Mouse (Mus musculus) layer of hippocampus, adult 2 months (tissue): ENCODE data around the gene Pou6f1. TPM values are rescaled to one million over a fixed set of nuclear protein-coding genes. Genes with fewer than 3 reads are reported as not detected.
A peak's percentile ranks its signal among the peaks of the same experiment; 100 is the strongest.

Experiments used
- DNase-seq, 2 experiments: peaks; one replicate each; pipeline ENCODE4 v3.0.0; 2022; ENCODE audit warnings: low spot score in 2 of 2
- H3K27ac ChIP-seq: fragments of 200-600 bp; 2 replicates; pipeline ENCODE4 v1.8.1; 2022
- H3K4me3 ChIP-seq: fragments of 200-600 bp; 2 replicates; pipeline ENCODE4 v1.8.1; 2022; ENCODE audit warnings: mild to moderate bottlenecking
- CTCF ChIP-seq: fragments of 200-600 bp; conservative IDR thresholded peaks from 2 replicates; pipeline ENCODE4 v1.8.1; 2022; ENCODE audit warnings: antibody characterized with exemption, mild to moderate bottlenecking, moderate library complexity
- long read RNA-seq, 2 experiments: library from polyadenylated mRNA; stranded (forward); transcript quantifications; one replicate each; pipeline ENCODE4 v2.0.0; 2021; ENCODE audit warnings: borderline mapping rate in 2 of 2
- total RNA-seq, 2 experiments: library from RNA; stranded (reverse); gene quantifications; 2 replicates each; pipeline ENCODE4 v1.2.3; 2021

Pou6f1 gene
- total RNA-seq: 100 to 1,000 TPM; 106 to 107 TPM
- long read RNA-seq, experiment 1, full-length matches to known transcripts: 3 of 61 reads
- long read RNA-seq, experiment 1, partial matches to known transcripts: 10 of 61 reads
- long read RNA-seq, experiment 1, other reads (novel, unspliced or antisense): 48 of 61 reads
- long read RNA-seq, experiment 2, partial matches to known transcripts: 11 of 81 reads
- long read RNA-seq, experiment 2, other reads (novel, unspliced or antisense): 66 of 81 reads

- no peak for DNase-seq
- Histone ChIP-seq H3K27ac (peak within 1 kb of the TSS; percentile 94), H3K4me3 (peak within 1 kb of the TSS; percentile 67)
- TF ChIP-seq CTCF: no peak
Observed at GRCm38 (mm10) chr15:100599276-100600046, at the start of gene Pou6f1. Pou6f1 (minus strand) TSS chr15:100599984.

DNA sequence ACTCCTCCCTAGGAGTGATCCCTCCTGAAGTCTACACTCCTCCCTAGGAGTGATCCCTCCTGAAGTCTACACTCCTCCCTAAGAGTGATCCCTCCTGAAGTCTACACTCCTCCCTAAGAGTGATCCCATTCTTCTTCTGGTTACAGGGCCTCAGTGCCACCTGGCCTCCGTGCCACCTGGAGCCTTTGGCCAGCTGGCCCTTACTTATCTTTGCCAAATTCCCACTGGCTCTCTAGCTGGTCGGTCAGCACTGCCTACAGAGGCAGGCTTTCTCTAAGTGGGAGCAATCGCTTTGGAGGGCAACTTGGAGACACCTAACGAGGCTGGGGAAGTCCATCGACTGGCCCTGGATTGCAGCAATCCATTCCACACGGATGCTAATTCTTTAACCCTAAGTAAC, 46.4 kb upstream of the Pou6f1 start:
- TF ChIP-seq CTCF: no peak
- DNase-seq: no peak
- Histone ChIP-seq H3K4me3 (no peak overlapping the region), H3K27ac (no peak overlapping the region)

- H3K27ac ChIP-seq: no peak overlapping the region
- no peak for DNase-seq
- no peak overlapping the region for H3K4me3 ChIP-seq
- TF ChIP-seq CTCF: no peak
Observed at GRCm38 (mm10) chr15:100642451-100642850, 42.7 kb upstream of the Pou6f1 start.

- no peak for TF ChIP-seq CTCF
- H3K4me3 ChIP-seq: no peak overlapping the region
- no peak overlapping the region for H3K27ac ChIP-seq
- DNase-seq: no peak
Observed at GRCm38 (mm10) chr15:100641226-100641810, 41.5 kb upstream of the Pou6f1 start.

DNA sequence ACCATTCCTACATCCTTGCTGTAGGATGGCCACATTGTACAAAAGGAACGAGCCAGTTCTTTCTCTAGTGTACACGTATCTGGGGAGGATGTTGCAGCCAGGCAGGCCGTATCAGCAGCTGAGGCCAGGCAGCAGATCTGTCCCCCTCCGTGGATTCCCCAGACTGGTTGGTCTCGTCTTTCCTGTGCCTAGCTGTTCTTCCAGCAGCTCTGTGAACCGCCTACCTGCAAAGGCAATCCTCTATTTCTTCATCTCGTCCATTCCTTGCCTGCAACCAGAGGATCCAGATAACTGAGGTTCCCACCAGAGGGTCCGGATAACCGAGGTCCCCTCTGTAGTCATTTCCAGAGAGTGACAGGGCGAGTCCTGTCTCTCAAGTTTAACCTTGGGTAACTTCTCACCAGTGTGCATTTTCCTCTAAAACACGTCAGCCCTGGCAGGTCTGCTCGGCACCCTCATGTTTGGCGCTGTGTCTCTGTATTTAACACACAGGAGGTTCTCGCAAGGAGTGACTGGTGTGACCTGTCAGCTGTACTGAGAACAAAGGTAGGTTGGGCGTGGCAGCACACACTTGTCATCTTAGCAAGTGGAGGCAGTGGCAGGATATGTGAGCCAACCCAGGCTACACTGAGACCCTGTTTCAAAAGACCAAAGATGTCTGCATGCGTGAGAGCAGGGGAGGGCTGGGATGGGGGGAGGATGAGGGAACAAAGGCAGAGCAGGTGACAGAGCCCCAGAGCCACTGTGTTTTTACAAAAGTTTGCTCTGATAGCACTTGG, 40.4 kb upstream of the Pou6f1 start:
- Histone ChIP-seq H3K4me3 (no peak overlapping the region), H3K27ac (no peak overlapping the region)
- no peak for DNase-seq
- no peak for TF ChIP-seq CTCF

GRCm38 (mm10) chr15:100637661-100638060, 37.9 kb upstream of the Pou6f1 start:
- Histone ChIP-seq H3K27ac (no peak overlapping the region), H3K4me3 (no peak overlapping the region)
- peak; percentile 65 for TF ChIP-seq CTCF
- DNase-seq: no peak

GRCm38 (mm10) chr15:100636700-100637501, 37.1 kb upstream of the Pou6f1 start, which contains the start of gene Smagp:
Smagp (minus strand) TSS chr15:100636940.
- DNase-seq: no peak
- Histone ChIP-seq H3K4me3 (peak within 1 kb of the TSS; percentile 52), H3K27ac (no peak within 1 kb of the TSS)
- TF ChIP-seq CTCF: no peak

GRCm38 (mm10) chr15:100635851-100636645, 36.3 kb upstream of the Pou6f1 start:
- TF ChIP-seq CTCF: no peak
- peak overlapping the region; percentile 52 for H3K4me3 ChIP-seq
- no peak for DNase-seq
- H3K27ac ChIP-seq: no peak overlapping the region

GRCm38 (mm10) chr15:100635239-100635638, 35.5 kb upstream of the Pou6f1 start:
- no peak for TF ChIP-seq CTCF
- no peak for DNase-seq
- H3K27ac ChIP-seq: no peak overlapping the region
- no peak overlapping the region for H3K4me3 ChIP-seq

- H3K4me3 ChIP-seq: no peak overlapping the region
- DNase-seq: no peak
- no peak for TF ChIP-seq CTCF
- H3K27ac ChIP-seq: no peak overlapping the region
Observed at GRCm38 (mm10) chr15:100633341-100633740, 33.6 kb upstream of the Pou6f1 start.

DNA sequence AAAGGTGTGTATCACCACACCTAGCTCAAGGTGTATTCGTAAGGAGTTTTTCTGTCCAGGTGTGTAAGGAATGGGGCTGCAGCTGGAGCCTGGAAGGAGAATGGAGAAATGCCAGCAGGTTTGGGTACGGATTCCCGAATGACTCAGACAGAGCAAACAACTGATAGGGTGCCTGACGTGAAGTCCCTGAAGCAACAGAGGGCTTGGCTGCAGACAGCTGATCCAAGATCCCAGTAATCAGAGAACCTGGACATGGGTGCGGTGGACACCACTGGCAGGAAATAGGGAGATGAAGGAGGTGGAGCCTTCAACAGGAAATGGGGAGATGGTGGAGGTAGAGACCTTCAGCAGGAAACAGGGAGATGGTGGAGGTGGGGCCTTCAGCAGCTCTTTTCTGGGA, 32.5 kb upstream of the Pou6f1 start:
- no peak for TF ChIP-seq CTCF
- DNase-seq: no peak
- Histone ChIP-seq H3K27ac (no peak overlapping the region), H3K4me3 (no peak overlapping the region)
